Mouse (Mus musculus): ENCODE data around the gene Gpr107.

Gene Gpr107

DNA sequence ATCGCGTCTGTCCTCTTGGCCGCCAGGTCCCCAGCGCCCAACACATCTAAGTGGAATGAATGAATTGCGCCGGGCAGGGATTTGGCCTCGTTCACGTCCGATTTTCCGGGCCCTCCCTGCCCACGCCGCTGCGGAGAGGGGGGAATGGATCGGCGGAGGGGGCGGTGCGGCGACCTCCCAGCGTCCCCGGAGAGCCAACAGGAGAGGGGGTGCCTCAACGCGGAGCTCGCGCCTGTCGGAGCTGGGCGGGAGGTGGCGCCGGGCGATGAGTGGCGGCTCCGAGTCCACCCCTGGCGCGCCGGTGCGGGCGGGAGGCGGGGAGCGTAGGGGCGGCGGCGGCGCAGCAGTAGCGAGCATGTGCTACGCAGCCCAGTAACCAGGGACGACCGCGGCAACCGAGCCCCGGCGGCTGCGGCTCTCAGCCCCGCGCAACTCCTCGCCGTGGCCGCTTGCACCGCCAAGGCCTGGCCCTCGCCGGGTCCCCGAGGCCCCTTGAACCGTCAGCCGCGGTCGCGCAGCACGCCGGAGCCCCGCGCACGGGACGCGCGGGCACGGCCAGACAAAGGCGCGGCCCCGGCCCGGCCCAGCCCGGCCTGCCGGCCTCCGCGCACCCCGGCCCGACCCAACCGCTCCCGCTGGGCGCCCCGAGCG is 93.5 kb downstream of the Gpr107 start, which contains the start of gene Ncs1:
Gene Ncs1 (plus strand): TSS at position 333 of the 651 bp plus-strand sequence.
- DNase-seq (ENCODE audit: low read depth, low spot score): peak; percentile 66

DNA sequence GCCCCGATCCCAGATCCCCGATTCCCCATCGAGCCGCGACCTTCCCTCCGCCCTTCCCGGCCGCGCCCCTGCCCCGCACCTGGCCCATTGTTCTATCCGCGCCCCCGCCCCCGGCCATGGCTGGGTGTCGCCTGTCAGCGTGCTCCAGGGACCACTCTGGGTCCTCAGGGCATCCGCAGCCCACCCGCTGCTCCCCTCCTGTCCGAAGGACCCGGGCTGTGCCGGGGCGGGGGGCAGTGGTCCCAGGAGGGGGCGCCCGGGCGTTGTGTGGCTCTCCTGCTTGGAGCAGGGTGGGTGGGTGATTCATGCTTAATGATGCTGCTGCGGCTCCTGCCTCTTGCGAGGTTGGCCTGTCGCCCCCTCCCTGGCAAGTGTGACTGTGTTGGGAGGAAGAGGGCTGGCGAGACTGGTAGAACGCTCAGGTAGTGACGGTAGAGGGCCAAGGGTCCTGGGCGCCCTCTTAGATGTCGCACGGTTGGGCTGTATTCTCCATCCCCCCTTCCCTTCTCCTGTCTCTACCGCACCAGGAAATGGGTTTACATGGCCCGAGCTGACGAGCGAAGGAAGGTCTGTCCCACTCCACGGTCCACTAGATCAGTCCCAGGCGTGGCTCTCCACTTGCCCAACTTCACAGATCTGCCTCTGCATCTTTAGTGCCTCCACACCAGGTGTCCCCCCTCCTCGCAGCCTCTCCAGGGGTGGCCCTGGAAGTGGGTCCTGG is 94.3 kb downstream of the Gpr107 start:
- peak; percentile 55 for DNase-seq (ENCODE audit: low read depth, low spot score)

DNA sequence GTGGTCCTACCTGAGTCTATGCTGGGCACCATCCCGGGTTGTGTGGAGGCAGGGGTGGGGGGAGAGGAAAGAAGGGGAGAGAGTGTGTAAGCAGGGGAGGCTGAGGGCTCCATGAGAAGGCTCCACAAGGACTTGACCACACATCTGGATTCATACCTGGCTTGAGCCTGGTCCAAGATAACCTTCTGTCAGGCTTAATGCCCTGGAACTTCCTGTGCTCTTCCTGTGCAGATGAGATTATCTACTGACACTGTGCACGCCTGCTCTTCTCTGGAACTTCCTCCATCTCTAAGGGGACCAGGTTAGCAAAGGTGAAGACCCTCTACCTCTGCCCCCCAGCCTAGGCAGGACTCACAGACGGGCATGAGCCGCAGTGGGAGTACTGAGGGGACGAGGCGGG is 96.7 kb downstream of the Gpr107 start:
- no peak for DNase-seq (ENCODE audit: low read depth, low spot score)

DNA sequence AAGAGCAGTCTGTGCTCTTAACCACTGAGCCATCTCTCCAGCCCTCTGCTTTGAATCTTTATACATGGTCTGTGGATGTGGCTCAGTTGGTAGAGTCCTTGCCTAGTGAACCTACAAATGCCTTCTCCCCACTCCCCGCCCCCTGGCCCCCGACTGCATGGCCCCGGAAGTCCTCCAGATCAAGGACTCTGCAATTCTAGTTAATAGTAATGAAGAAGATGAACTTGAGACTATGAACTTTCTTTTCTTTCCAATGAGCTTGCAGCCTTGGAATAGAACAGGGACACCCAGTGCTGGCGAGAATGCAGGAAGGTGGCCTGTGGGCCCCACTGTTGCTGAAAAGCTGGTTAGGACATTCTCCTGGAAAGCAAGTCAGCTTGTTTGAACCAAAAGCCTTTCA is 100.1 kb downstream of the Gpr107 start:
- DNase-seq (ENCODE audit: low read depth, low spot score): no peak

DNA sequence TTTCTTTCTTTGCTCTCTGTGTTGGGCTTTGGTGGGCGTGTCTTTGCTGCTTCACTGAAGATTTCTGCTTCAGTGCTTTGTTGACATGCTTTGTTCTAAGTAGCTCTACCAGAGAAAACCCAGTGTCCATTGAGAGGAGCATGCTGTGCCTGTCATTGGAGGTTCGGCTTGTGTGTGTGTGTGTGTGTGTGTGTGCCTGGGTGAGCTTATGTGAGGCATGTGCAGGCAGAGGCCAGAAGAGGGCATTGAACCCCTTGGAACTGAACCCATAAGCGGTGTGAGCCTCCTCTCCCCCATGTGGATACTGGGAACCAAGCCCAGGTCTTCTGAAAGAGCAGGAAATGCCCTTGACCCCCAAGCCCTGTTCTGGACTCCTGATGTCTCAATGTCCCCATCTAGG is 101.3 kb downstream of the Gpr107 start:
- DNase-seq (ENCODE audit: low read depth, low spot score): no peak

DNA sequence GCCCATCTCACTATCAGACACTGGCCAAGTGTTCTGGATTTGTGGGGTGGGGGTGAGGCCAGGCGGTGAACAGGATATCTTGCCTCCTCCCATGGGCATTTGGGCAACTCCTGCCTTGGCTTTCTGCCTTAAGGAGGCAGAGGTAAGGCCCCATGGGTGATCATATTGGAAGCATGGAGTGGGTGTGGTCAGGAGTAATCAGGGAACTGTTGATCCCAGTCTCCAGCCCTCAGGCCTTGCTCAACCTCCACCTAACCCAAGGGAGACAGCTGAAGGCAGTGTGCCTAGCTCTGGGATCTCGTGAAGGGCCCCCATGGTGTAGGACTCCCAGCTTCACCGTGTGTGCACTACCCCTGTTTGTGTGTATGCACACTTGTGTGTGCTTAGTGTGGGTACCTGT is 102.7 kb downstream of the Gpr107 start:
- DNase-seq (ENCODE audit: low read depth, low spot score): no peak

DNA sequence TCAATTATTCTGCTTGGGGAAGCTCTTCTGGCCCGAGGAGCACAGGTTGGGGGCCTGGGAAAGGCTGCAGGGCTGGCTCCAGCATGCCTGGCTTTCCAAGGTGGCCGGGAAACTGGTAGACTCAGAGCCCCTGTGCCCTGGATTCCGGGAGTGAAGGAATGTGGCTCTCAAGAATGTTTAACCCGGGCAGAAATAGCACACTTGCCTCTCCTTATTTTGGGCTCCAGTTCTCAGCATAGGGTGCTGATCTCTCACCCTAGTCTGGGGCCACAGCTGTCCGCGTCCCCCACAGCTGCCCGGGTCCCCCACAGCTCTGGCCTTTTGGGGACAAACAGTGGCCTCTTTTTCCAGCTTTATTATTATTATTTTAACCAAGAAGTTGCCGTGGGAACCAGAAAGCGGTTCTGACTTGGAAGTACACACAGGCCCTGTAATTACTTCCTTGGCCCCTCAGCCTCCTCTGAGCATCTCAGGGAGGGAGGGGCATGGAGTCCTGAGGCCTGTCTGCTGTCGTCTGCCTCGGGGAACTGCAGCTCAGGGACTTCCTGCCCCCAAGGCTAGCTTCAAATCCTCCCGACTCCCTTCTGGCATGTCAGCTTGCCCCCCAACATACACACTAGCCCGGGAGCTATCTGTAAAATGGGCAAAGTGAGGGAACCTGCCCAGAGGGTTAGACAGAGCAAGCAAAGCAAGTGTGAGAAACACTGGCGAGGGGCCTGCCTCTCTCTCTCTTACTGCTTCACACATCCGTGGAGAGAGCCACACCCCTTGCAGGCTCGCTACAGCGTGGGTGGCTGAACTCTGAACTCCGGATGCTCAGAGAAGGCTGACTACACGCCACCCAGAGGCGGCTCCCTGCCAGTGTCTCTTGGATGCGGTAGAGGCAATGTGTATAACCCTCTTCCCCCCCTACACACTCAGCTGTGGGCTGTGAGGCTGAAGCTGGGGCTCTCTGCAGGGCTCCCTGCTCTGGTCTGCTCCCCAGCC is 104.1 kb downstream of the Gpr107 start:
- peak; percentile 88 for DNase-seq (ENCODE audit: low read depth, low spot score)

DNA sequence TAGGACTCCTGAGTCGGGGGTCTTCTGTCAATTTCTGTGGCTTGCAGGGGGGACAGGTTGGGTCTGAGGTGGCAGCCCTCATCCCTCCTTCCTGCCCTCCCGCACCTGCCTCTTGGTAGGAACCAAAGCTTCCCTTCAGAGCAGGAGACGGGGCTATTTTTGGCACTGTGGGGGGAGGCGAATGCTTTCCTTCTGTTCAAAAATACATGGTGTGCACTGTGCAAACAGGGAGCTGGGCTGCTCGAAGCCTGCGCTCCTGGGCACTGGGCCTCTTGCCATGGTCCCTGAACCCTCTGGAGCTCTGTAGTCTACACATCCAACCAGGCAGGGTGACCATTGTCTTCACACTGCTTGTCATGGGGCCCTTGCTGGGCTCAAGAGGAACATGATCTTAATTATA is 105.0 kb downstream of the Gpr107 start:
- no peak for DNase-seq (ENCODE audit: low read depth, low spot score)

DNA sequence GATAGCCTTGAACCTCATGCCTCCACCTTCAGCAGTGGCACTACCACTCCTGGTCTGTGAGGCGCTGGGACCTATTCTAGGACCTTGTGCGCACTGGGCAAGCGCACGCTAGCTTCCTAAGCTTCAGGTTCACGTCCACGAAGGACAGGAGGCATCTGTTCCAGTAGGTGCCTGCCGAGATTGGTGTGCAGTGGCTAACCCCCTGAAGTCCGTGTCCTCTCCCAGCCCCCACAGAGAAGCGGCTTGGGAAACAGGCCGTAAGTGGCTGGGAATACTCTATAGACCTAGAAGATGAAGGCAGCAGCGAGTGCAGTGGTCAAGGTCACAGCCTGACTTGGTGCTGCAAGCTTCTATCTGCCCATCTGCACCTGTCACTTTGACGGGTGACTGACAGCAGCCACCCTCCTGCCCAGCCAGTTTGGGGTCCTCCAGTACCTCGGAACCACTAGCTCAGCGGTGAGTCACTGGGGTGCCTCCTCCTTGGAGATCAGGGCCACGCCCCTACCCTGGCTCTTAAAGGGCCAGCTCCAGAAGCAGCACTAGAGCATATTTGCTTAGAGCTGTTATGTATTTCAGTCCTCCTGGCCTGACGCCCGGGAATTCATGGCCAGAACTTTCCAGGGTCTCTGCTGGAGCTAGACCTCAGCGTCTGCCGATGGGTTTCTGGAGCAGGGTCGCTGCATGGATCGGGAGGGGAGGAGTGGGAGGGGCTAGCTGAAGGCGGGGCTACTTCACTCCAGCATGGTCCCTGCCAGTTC is 106.7 kb downstream of the Gpr107 start:
- peak; percentile 83 for DNase-seq (ENCODE audit: low read depth, low spot score)

DNA sequence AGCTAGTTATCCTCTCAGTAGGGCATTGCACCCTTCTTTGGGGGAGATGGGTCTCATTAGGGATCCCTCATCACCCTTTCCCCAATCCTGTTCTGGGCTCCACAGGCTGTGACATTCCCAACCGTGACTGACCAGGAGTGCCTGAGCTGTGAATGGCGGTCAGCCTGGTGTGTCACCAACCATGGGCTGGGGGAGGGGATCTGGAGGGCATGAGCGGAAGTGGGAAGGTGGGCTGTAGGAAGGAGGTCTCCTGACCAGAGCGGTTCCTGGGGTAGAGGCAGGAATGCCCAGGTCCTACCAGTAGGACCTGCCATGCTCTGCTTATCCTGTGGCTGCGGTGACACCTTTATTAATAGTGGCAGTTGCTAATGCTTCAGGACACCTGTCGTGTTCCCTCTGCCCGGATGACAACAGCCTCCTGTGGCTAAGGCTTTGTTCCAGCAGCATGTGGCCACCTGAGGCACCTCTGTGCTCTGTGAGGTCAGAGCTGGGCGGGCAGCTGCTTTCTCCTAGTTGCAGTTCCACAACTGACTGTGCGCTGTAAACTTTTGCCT is 107.3 kb downstream of the Gpr107 start:
- DNase-seq (ENCODE audit: low read depth, low spot score): no peak

DNA sequence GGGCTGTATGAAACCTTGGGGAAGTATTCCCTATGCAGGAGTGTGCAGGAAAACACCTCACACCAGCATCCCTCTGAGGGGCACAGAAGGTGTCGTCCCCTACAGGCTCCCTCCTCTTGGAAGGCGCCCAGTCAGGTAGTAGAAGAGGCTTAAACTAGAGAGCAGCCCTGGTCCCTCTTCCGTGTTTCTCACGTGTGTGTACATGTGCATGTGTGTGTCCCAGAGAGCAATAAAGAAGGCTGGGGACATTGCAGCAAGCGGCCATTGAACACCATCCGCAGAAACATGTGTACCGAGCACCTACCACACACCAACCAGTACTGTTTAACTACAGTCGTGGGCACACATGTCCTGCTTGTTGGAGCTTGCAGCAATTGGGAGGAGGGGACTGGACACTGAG is 108.4 kb downstream of the Gpr107 start:
- no peak for DNase-seq (ENCODE audit: low read depth, low spot score)

DNA sequence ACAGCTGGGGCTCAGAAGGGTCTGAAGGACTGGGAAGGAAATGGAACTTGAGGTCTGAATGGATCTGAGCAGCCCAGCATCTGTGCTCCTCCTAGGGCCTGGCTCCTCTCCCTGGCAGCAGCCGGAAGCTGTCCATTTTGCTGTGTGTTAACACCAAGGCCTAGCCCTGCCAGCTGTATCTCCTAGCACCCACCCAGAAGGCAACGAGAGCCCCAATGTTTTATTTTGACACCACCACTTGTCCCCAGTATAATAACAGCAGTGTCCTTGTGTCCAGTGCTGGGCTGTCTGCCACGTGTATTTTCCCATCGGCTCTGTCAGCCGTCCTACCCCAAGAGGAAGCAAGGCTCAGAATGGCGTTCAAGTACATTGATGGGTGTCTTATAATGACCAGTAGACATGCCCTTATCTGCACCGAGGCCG is 110.9 kb downstream of the Gpr107 start:
- no peak for DNase-seq (ENCODE audit: low read depth, low spot score)

DNA sequence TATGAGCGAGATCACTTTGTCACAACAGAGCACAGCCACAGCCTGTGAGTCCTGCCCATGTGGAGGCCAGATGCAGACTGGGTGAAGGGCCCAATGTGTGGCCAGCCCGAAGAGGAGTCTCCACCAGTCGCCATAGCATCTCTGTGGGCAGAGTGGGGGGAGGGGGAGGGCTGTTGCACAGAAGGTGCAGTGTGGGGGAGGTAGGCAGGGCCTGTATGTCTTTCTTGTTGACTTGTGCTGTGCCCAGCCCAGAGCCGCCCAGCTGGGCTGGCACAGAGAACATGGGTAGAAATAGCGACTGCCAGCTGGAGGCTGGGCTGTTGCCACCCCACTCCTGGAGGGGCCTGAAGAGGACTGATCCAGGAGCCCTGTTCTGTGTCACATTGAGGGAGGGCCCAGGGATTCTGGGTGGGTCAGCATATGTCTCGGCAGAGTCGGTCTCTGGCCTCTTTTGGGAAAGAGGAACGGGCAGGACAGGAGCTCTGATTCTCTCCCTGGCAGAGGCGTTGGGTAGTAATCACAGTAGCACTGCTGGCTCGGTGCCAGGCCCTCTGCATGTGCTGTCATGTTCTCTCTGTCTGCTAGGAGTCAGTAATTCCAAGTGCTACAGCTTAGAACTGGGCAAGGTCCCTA is 111.7 kb downstream of the Gpr107 start:
- peak; percentile 70 for DNase-seq (ENCODE audit: low read depth, low spot score)

DNA sequence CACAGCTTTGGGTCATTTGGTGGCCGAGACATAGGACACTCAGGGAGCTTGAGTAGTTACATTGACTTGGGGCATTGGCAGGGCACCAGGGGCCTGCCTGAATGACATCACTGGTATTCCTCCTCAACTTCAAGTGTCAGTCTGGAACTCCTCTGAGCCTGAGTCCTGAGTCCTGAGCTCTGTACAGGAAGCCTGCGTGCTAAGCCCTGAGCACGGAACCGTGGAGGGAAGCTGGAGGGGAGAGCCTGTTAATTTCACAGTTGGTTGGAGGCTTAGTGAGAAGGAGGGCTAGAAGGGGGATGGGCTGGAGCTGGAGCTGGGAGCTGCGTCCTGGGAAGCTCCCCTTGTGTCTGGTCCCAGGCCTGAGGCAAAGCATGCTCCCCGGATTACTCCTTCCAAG is 115.3 kb downstream of the Gpr107 start:
- no peak for DNase-seq (ENCODE audit: low read depth, low spot score)
